Mouse (Mus musculus) lung, adult 2 months (tissue): ENCODE measurements around the gene Foxp1.

ENCODE experiments used
- CTCF ChIP-seq: fragments of 200-500 bp; IDR thresholded peaks from 2 replicates; pipeline ENCODE4 v1.5.1; 2011; ENCODE audit warnings: mild to moderate bottlenecking, low read length, control low read depth; ENCODE audit not compliant: insufficient read depth
- POLR2A ChIP-seq: fragments of 200-500 bp; IDR thresholded peaks from 2 replicates; pipeline ENCODE4 v1.6.1; 2011; ENCODE audit warnings: low read depth, mild to moderate bottlenecking, control low read depth, low read length, borderline replicate concordance; ENCODE audit errors: extremely low read depth

DNA sequence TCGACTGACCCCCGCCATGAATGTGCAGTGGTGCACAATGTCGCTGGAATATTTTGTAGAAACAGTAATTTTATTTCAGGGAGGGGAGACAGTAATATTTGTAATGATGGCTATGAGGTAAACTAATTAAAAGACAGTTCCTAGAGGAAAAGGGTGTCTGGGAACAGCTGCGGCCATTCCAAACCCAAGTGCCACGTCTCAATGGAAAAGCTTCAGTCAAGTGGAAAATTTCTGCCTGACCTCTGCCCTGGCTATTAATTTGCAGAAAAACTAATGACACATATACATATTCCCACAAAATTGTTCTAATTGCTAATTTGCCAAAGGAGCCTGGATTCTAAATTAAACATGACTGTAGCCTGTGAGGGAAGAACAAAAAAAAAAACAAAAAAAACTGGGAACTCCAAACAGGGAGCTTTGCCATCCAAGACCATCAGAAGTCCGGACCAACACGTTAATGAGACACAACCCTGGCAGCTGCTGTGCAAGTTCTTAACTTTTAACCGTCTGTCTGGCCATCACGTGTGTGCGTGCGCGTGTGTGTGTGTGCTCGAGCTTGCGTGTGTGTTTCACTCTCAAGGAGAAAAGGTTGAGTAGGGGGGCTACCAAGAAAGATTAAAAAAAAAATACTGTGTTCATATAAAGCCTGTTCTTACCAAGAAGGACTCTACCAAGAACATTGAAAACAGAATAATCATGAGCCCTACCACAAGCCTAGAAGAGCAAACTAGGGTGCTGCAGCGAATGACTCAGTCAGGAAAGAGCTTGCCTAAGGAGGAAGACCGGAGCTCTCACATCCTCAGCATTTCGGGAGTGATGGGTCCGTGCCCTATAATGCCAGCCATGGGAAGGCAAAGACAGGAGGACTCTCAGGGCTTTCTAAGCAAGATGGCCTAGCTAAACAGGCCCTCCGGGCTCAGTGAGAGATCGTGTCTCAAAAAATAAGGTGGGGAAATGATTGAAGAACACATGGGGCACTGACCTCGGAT, 574.1 kb downstream of the Foxp1 start:
- no peak for TF ChIP-seq CTCF
- no peak for TF ChIP-seq POLR2A
